Mouse (Mus musculus): ENCODE data around the gene Rnf167. TPM values are rescaled to one million over a fixed set of nuclear protein-coding genes. Genes with fewer than 3 reads are reported as not detected.
A peak's percentile ranks its signal among the peaks of the same experiment; 100 is the strongest.

Rnf167 gene
- polyA plus RNA-seq, 1 experiment from 2014 or later: 129 TPM

GRCm38 (mm10) chr11:70688372-70688771, 41.3 kb downstream of the Rnf167 start:
- Histone ChIP-seq H3K36me3 (ENCODE audit: control insufficient read depth, insufficient read depth, low read length) (peaks cover 10% of the 10 kb centered on the region; the same call in 1 of the 2 replicates), H3K4me3 (ENCODE audit: low read length) (peak overlapping the region; percentile 80), H3K9me3 (ENCODE audit: control insufficient read depth, low read length) (no peaks in the 10 kb centered on the region), H3K4me1 (replicated peaks; ENCODE audit: control insufficient read depth, insufficient read depth, low read length) (peaks cover 16% of the 10 kb centered on the region), H3K4me2 (ENCODE audit: low read depth, low read length) (peak overlapping the region; percentile 88), H3K9ac (ENCODE audit: low read length) (peak overlapping the region; percentile 90), H3K27ac (ENCODE audit: low read length) (peak overlapping the region; percentile 87), H3K27me3 (ENCODE audit: control insufficient read depth, insufficient read depth, low read depth, low read length) (no peaks in the 10 kb centered on the region)
- ATAC-seq (ENCODE audit: low read depth): peak; percentile 11; the same call in 1 of the 2 replicates
- 18% methylated on average over 8 of the region's 8 CpGs for WGBS

- no peaks in the 10 kb centered on the region for H3K9me3 ChIP-seq (ENCODE audit: control insufficient read depth, low read length)
- no peak overlapping the region for H3K4me3 ChIP-seq (ENCODE audit: low read length)
- no peaks in the 10 kb centered on the region for H3K27me3 ChIP-seq (ENCODE audit: control insufficient read depth, insufficient read depth, low read depth, low read length)
- no peak for ATAC-seq (ENCODE audit: low read depth)
- no peak overlapping the region for H3K27ac ChIP-seq (ENCODE audit: low read length)
- WGBS: 35% methylated on average over 4 of the region's 4 CpGs
- H3K9ac ChIP-seq (ENCODE audit: low read length): no peak overlapping the region
- 0 out of 2 replicates have a peak, but pooled peaks cover 4% of the 10 kb centered on the region for H3K36me3 ChIP-seq (ENCODE audit: control insufficient read depth, insufficient read depth, low read length)
- peaks cover 16% of the 10 kb centered on the region for H3K4me1 ChIP-seq (replicated peaks; ENCODE audit: control insufficient read depth, insufficient read depth, low read length)
- no peak overlapping the region for H3K4me2 ChIP-seq (ENCODE audit: low read depth, low read length)
Measured at GRCm38 (mm10) chr11:70689578-70689977, 42.5 kb downstream of the Rnf167 start.

- Histone ChIP-seq H3K36me3 (ENCODE audit: control insufficient read depth, insufficient read depth, low read length) (no peaks in the 10 kb centered on the region), H3K4me1 (replicated peaks; ENCODE audit: control insufficient read depth, insufficient read depth, low read length) (peaks cover 4% of the 10 kb centered on the region), H3K27me3 (ENCODE audit: control insufficient read depth, insufficient read depth, low read depth, low read length) (no peaks in the 10 kb centered on the region), H3K27ac (ENCODE audit: low read length) (no peak overlapping the region), H3K9ac (ENCODE audit: low read length) (no peak overlapping the region), H3K4me2 (ENCODE audit: low read depth, low read length) (no peak overlapping the region), H3K9me3 (ENCODE audit: control insufficient read depth, low read length) (no peaks in the 10 kb centered on the region), H3K4me3 (ENCODE audit: low read length) (no peak overlapping the region)
- WGBS: 63% methylated on average over 3 of the region's 3 CpGs
- no peak for ATAC-seq (ENCODE audit: low read depth)
Measured at GRCm38 (mm10) chr11:70693504-70693903, 46.5 kb downstream of the Rnf167 start.

- H3K4me3 ChIP-seq (ENCODE audit: low read length): no peak overlapping the region
- no peak overlapping the region for H3K9ac ChIP-seq (ENCODE audit: low read length)
- peaks cover 15% of the 10 kb centered on the region for H3K4me1 ChIP-seq (replicated peaks; ENCODE audit: control insufficient read depth, insufficient read depth, low read length)
- H3K4me2 ChIP-seq (ENCODE audit: low read depth, low read length): no peak overlapping the region
- H3K36me3 ChIP-seq (ENCODE audit: control insufficient read depth, insufficient read depth, low read length): no peaks in the 10 kb centered on the region
- H3K27me3 ChIP-seq (ENCODE audit: control insufficient read depth, insufficient read depth, low read depth, low read length): no peaks in the 10 kb centered on the region
- 68% methylated on average over 3 of the region's 3 CpGs for WGBS
- no peak overlapping the region for H3K27ac ChIP-seq (ENCODE audit: low read length)
- no peak for ATAC-seq (ENCODE audit: low read depth)
- H3K9me3 ChIP-seq (ENCODE audit: control insufficient read depth, low read length): no peaks in the 10 kb centered on the region
Measured at GRCm38 (mm10) chr11:70697376-70697775, 50.3 kb downstream of the Rnf167 start.

GRCm38 (mm10) chr11:70699051-70699450, 52.0 kb downstream of the Rnf167 start:
- 78% methylated on average over 2 of the region's 2 CpGs for WGBS
- Histone ChIP-seq H3K36me3 (ENCODE audit: control insufficient read depth, insufficient read depth, low read length) (peaks cover 6% of the 10 kb centered on the region; the same call in 1 of the 2 replicates), H3K4me1 (replicated peaks; ENCODE audit: control insufficient read depth, insufficient read depth, low read length) (peaks cover 22% of the 10 kb centered on the region), H3K4me3 (ENCODE audit: low read length) (no peak overlapping the region), H3K9ac (ENCODE audit: low read length) (no peak overlapping the region), H3K27me3 (ENCODE audit: control insufficient read depth, insufficient read depth, low read depth, low read length) (no peaks in the 10 kb centered on the region), H3K9me3 (ENCODE audit: control insufficient read depth, low read length) (no peaks in the 10 kb centered on the region), H3K27ac (ENCODE audit: low read length) (no peak overlapping the region), H3K4me2 (ENCODE audit: low read depth, low read length) (no peak overlapping the region)
- ATAC-seq (ENCODE audit: low read depth): no peak

GRCm38 (mm10) chr11:70699722-70700556, 52.9 kb downstream of the Rnf167 start, which contains the start of the genes Inca1 and Kif1c:
Inca1 (minus strand) TSS chr11:70700155.
Kif1c (plus strand) TSS chr11:70700548.
- under 1% methylated on average over 69 of the region's 69 CpGs for WGBS
- H3K4me1 ChIP-seq (replicated peaks; ENCODE audit: control insufficient read depth, insufficient read depth, low read length): peaks cover 22% of the 10 kb centered on the region

GRCm38 (mm10) chr11:70700613-70701012, 53.6 kb downstream of the Rnf167 start:
- peaks cover 22% of the 10 kb centered on the region for H3K4me1 ChIP-seq (replicated peaks; ENCODE audit: control insufficient read depth, insufficient read depth, low read length)
- no peaks in the 10 kb centered on the region for H3K27me3 ChIP-seq (ENCODE audit: control insufficient read depth, insufficient read depth, low read depth, low read length)
- H3K4me3 ChIP-seq (ENCODE audit: low read length): peak overlapping the region; percentile 94
- peak overlapping the region; percentile 96 for H3K9ac ChIP-seq (ENCODE audit: low read length)
- WGBS: 2% methylated on average over 34 of the region's 34 CpGs
- H3K27ac ChIP-seq (ENCODE audit: low read length): peak overlapping the region; percentile 98
- ATAC-seq (ENCODE audit: low read depth): peak; percentile 67
- peaks cover 16% of the 10 kb centered on the region for H3K36me3 ChIP-seq (ENCODE audit: control insufficient read depth, insufficient read depth, low read length)
- H3K9me3 ChIP-seq (ENCODE audit: control insufficient read depth, low read length): no peaks in the 10 kb centered on the region
- peak overlapping the region; percentile 87 for H3K4me2 ChIP-seq (ENCODE audit: low read depth, low read length)

More at GRCm38 (mm10) chr11:70699722-70700556, 52.9 kb downstream of the Rnf167 start, which contains the start of the genes Inca1 and Kif1c:
- H3K9ac ChIP-seq (ENCODE audit: low read length): peak within 1 kb of the TSS; percentile 96
- peak within 1 kb of the TSS; percentile 87 for H3K4me2 ChIP-seq (ENCODE audit: low read depth, low read length)
- peak within 1 kb of the TSS; percentile 94 for H3K4me3 ChIP-seq (ENCODE audit: low read length)
- H3K27ac ChIP-seq (ENCODE audit: low read length): peak within 1 kb of the TSS; percentile 98
- peaks cover 14% of the 10 kb centered on the region for H3K36me3 ChIP-seq (ENCODE audit: control insufficient read depth, insufficient read depth, low read length)
- H3K27me3 ChIP-seq (ENCODE audit: control insufficient read depth, insufficient read depth, low read depth, low read length): no peaks in the 10 kb centered on the region
- no peaks in the 10 kb centered on the region for H3K9me3 ChIP-seq (ENCODE audit: control insufficient read depth, low read length)
- peak; percentile 96 for ATAC-seq (ENCODE audit: low read depth)

Other genes starting within 250 kb of the Rnf167 start
- gene Pelp1, start 237.2 kb upstream of the Rnf167 start, polyA plus RNA-seq (2015; fragmentation: Nextera tagmentation; extraction: Ambion mirVana): 36.3 and 37.3 TPM in 2 replicates
- 14.1 and 15.0 TPM in 2 replicates for gene Arrb2, start 214.6 kb upstream of the Rnf167 start, polyA plus RNA-seq (2015; fragmentation: Nextera tagmentation; extraction: Ambion mirVana)
- 39.8 and 43.7 TPM in 2 replicates for gene Med11, start 195.3 kb upstream of the Rnf167 start, polyA plus RNA-seq (2015; fragmentation: Nextera tagmentation; extraction: Ambion mirVana)
- 0.48 and 1.0 TPM in 2 replicates for gene Zmynd15, start 187.8 kb upstream of the Rnf167 start, polyA plus RNA-seq (2015; fragmentation: Nextera tagmentation; extraction: Ambion mirVana)
- 7.5 and 8.3 TPM in 2 replicates for gene Cxcl16, start 187.3 kb upstream of the Rnf167 start, polyA plus RNA-seq (2015; fragmentation: Nextera tagmentation; extraction: Ambion mirVana)
- 1.9 and 2.0 TPM in 2 replicates for gene Tm4sf5, start 142.0 kb upstream of the Rnf167 start, polyA plus RNA-seq (2015; fragmentation: Nextera tagmentation; extraction: Ambion mirVana)
- 0.34 and 0.72 TPM in 2 replicates for gene Vmo1, start 132.6 kb upstream of the Rnf167 start, polyA plus RNA-seq (2015; fragmentation: Nextera tagmentation; extraction: Ambion mirVana)
- 0.54 and 0.73 TPM in 2 replicates for gene Gltpd2, start 128.0 kb upstream of the Rnf167 start, polyA plus RNA-seq (2015; fragmentation: Nextera tagmentation; extraction: Ambion mirVana)
- 711 and 738 TPM in 2 replicates for gene Psmb6, start 121.9 kb upstream of the Rnf167 start, polyA plus RNA-seq (2015; fragmentation: Nextera tagmentation; extraction: Ambion mirVana)
- gene Gm40193, start 114.3 kb upstream of the Rnf167 start, polyA plus RNA-seq (2015; fragmentation: Nextera tagmentation; extraction: Ambion mirVana): not detected in 2 replicates
- gene Pld2, start 107.2 kb upstream of the Rnf167 start, polyA plus RNA-seq (2015; fragmentation: Nextera tagmentation; extraction: Ambion mirVana): 12.5 and 13.1 TPM in 2 replicates
- gene Mink1, start 84.4 kb upstream of the Rnf167 start, polyA plus RNA-seq (2015; fragmentation: Nextera tagmentation; extraction: Ambion mirVana): 10.3 and 10.5 TPM in 2 replicates
- not detected in 2 replicates for gene 4930544D05Rik, start 31.4 kb upstream of the Rnf167 start, polyA plus RNA-seq (2015; fragmentation: Nextera tagmentation; extraction: Ambion mirVana)
- 0.33 TPM in 1 of 2 replicates, not detected in the other for gene Chrne, start 28.0 kb upstream of the Rnf167 start, polyA plus RNA-seq (2015; fragmentation: Nextera tagmentation; extraction: Ambion mirVana)
- 0.35 and 0.50 TPM in 2 replicates for gene Gp1ba, start 8.1 kb upstream of the Rnf167 start, polyA plus RNA-seq (2015; fragmentation: Nextera tagmentation; extraction: Ambion mirVana)
- 156 and 171 TPM in 2 replicates for gene Slc25a11, start 244 bp downstream of the Rnf167 start, polyA plus RNA-seq (2015; fragmentation: Nextera tagmentation; extraction: Ambion mirVana)
- gene Pfn1, start 7.4 kb downstream of the Rnf167 start, polyA plus RNA-seq (2015; fragmentation: Nextera tagmentation; extraction: Ambion mirVana): 1,825 and 2,189 TPM in 2 replicates
- 37.9 and 56.8 TPM in 2 replicates for gene Eno3, start 10.0 kb downstream of the Rnf167 start, polyA plus RNA-seq (2015; fragmentation: Nextera tagmentation; extraction: Ambion mirVana)
- 159 and 172 TPM in 2 replicates for gene Spag7, start 22.2 kb downstream of the Rnf167 start, polyA plus RNA-seq (2015; fragmentation: Nextera tagmentation; extraction: Ambion mirVana)
- gene Camta2, start 40.9 kb downstream of the Rnf167 start, polyA plus RNA-seq (2015; fragmentation: Nextera tagmentation; extraction: Ambion mirVana): 14.8 and 15.6 TPM in 2 replicates
- 1.5 and 1.9 TPM in 2 replicates for gene Inca1, start 52.9 kb downstream of the Rnf167 start, polyA plus RNA-seq (2015; fragmentation: Nextera tagmentation; extraction: Ambion mirVana)
- 3.2 and 3.4 TPM in 2 replicates for gene Kif1c, start 53.3 kb downstream of the Rnf167 start, polyA plus RNA-seq (2015; fragmentation: Nextera tagmentation; extraction: Ambion mirVana)
- 4.9 and 5.7 TPM in 2 replicates for gene Zfp3, start 117.0 kb downstream of the Rnf167 start, polyA plus RNA-seq (2015; fragmentation: Nextera tagmentation; extraction: Ambion mirVana)
- gene Scimp, start 165.4 kb downstream of the Rnf167 start, polyA plus RNA-seq (2015; fragmentation: Nextera tagmentation; extraction: Ambion mirVana): 0.20 and 0.35 TPM in 2 replicates
- gene Rabep1, start 197.5 kb downstream of the Rnf167 start, polyA plus RNA-seq (2015; fragmentation: Nextera tagmentation; extraction: Ambion mirVana): 30.0 and 30.2 TPM in 2 replicates

Data from lung, embryonic 16.5 days (tissue).